Mouse (Mus musculus): ENCODE data around the gene Sgsm1. TPM values are rescaled to one million over a fixed set of nuclear protein-coding genes. Genes with fewer than 3 reads are reported as not detected.

The Sgsm1 gene
- total and polyA plus RNA-seq, 2 experiments from 2014 or later, result 27.3 to 52.9 TPM

DNA sequence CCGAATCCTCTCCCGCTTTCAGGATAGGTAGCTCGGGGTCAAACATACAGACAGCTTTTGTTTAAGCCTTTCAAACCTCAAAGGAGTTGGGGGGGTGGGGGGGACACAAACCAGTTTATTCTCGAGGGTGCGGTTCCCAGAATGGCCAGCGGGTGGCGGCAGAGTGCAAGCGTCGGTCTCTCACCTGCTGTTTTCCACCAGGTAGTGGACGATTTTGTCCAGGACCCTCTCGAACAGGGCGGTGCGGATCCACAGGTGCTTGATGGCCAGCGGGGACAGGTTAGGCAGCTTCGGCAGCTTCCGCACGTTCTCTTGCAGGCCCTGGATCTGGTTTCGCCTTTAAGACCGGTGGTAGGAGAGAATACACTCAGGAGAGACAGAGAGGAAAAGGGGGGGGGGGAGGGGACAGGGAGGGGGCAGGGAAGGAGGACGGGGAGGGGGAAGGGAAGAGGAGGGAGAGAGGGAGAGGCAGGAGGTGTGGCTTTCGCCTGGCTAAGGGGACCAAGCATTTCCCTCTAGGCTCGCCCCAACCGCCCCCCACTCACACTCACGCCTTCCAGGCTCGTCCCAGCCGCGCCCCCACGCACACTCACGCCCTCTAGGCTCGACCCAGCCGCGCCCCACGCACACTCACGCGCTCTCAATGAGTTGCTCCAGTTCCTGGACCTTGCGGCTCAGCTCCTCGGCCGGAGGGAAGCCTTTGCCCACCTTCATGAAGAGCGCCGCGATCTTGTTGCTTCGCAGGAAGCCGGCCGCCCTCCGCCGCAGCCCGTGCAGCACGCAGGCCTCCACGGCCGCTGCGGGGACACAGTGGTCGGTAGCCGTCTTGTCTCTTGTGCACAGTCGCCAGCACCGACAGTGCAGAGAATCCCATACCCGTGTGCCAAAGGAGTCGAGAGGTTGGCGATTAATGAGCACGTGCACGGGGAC lies 23.7 kb downstream of the Sgsm1 start:
- H3K4me2 ChIP-seq (ENCODE audit: low read depth, low read length, poor library complexity, severe bottlenecking), result peak overlapping the region; percentile 34
- H3K9me3 ChIP-seq (ENCODE audit: low read length), result no peaks in the 10 kb centered on the region
- H3K9ac ChIP-seq (replicated peaks; ENCODE audit: low read length, poor library complexity, severe bottlenecking), result no peak overlapping the region; the same call in none of the 2 replicates
- no peaks in the 10 kb centered on the region for H3K27me3 ChIP-seq (ENCODE audit: insufficient read depth, low read length)
- peaks cover 26% of the 10 kb centered on the region for H3K36me3 ChIP-seq (ENCODE audit: insufficient read depth, low read length)
- DNase-seq (ENCODE audit: low spot score) (peak; percentile 62), ATAC-seq (ENCODE audit: low FRiP score) (no peak)
- H3K4me1 ChIP-seq (ENCODE audit: insufficient read depth, low read length), result no peaks in the 10 kb centered on the region
- peak; percentile 85 for TF ChIP-seq CTCF (IDR thresholded peaks at IDR 0.05)
- no peak overlapping the region for H3K27ac ChIP-seq (ENCODE audit: low read depth, low read length)
- WGBS, result 5% methylated on average over 47 of the region's 60 CpGs
- 0 out of 2 replicates have a peak overlapping the region, but pooled peaks have one; percentile 10 for H3K4me3 ChIP-seq (ENCODE audit: low read depth, low read length)

DNA sequence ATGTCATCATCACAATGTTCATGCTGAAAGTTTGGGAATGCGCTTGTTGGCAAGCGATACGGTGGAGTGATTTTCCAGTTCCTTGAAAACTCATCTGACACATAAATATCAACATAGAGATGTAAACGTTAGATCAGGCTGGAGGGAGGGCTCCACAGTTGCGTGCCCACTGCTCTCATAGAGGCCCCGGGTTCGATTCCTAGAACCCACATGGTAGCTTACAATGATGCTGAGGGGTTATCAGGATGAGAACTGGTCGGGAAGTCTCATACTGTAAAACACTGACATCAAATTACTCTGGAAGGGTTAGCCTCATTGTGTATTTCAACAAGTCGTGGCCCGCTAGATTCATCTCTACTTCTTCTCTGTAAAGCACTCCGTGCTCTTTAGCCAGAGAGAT lies 24.5 kb downstream of the Sgsm1 start:
- Histone ChIP-seq H3K4me3 (ENCODE audit: low read depth, low read length) (no peak overlapping the region), H3K4me1 (ENCODE audit: insufficient read depth, low read length) (no peaks in the 10 kb centered on the region), H3K27me3 (ENCODE audit: insufficient read depth, low read length) (no peaks in the 10 kb centered on the region), H3K27ac (ENCODE audit: low read depth, low read length) (no peak overlapping the region), H3K9ac (replicated peaks; ENCODE audit: low read length, poor library complexity, severe bottlenecking) (no peak overlapping the region), H3K9me3 (ENCODE audit: low read length) (no peaks in the 10 kb centered on the region), H3K4me2 (ENCODE audit: low read depth, low read length, poor library complexity, severe bottlenecking) (no peak overlapping the region), H3K36me3 (ENCODE audit: insufficient read depth, low read length) (peaks cover 30% of the 10 kb centered on the region)
- ATAC-seq (ENCODE audit: low FRiP score) (no peak), DNase-seq (ENCODE audit: low spot score) (no peak)
- TF ChIP-seq CTCF (IDR thresholded peaks at IDR 0.05), result no peak
- 78% methylated on average over 11 of the region's 11 CpGs for WGBS

DNA sequence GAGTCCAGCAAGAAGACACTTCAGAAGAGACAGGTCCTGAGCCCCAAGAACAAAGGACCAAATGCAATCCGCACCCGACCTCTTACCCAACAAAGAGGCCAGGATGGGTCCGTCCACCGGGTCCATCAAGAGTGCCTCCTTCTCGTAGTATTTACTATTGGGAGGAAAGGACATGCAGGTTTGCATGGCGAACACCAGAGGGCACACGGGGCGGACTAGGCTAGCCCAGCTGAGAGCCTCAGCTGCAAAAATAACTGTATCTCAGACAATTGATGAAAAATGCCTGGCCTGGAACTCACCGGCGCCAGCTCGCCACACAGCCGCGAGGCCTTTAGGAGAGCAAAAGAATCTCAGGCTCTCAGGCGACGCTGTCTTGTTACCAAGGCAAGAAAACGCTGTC lies 25.0 kb downstream of the Sgsm1 start:
- Histone ChIP-seq H3K9ac (replicated peaks; ENCODE audit: low read length, poor library complexity, severe bottlenecking) (no peak overlapping the region), H3K27me3 (ENCODE audit: insufficient read depth, low read length) (no peaks in the 10 kb centered on the region), H3K27ac (ENCODE audit: low read depth, low read length) (no peak overlapping the region), H3K9me3 (ENCODE audit: low read length) (no peaks in the 10 kb centered on the region), H3K36me3 (ENCODE audit: insufficient read depth, low read length) (peaks cover 30% of the 10 kb centered on the region), H3K4me2 (ENCODE audit: low read depth, low read length, poor library complexity, severe bottlenecking) (no peak overlapping the region), H3K4me1 (ENCODE audit: insufficient read depth, low read length) (no peaks in the 10 kb centered on the region), H3K4me3 (ENCODE audit: low read depth, low read length) (no peak overlapping the region)
- TF ChIP-seq CTCF (IDR thresholded peaks at IDR 0.05), result peak; percentile 57
- no peak for DNase-seq (ENCODE audit: low spot score)
- ATAC-seq (ENCODE audit: low FRiP score), result 0 out of 2 replicates have a peak, but pooled peaks have one; percentile 4
- WGBS, result 63% methylated on average over 16 of the region's 16 CpGs

DNA sequence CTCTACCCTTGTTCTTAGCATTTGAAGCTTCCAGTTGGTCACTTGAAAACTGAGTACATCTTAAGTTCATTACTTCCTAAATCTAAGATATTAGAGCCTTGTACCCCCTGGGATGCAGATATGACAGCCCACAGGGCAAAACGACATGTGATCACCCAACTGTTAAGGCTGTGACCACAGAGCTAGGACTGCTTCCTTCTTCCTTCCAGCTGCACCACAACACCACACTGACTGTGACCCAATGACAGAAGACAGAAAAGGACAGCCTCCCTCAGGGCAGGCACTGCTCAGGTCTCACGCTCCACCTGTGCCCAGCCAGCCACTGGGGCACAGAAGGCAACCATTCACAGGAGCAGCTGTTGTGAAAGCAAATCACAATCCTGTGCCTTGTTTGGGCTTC lies 26.9 kb downstream of the Sgsm1 start:
- no peak for DNase-seq (ENCODE audit: low spot score)
- H3K27me3 ChIP-seq (ENCODE audit: insufficient read depth, low read length), result no peaks in the 10 kb centered on the region
- H3K4me1 ChIP-seq (ENCODE audit: insufficient read depth, low read length), result no peaks in the 10 kb centered on the region
- H3K4me3 ChIP-seq (ENCODE audit: low read depth, low read length), result no peak overlapping the region
- no peaks in the 10 kb centered on the region for H3K9me3 ChIP-seq (ENCODE audit: low read length)
- no peak for ATAC-seq (ENCODE audit: low FRiP score)
- H3K27ac ChIP-seq (ENCODE audit: low read depth, low read length), result no peak overlapping the region
- no peak overlapping the region for H3K9ac ChIP-seq (replicated peaks; ENCODE audit: low read length, poor library complexity, severe bottlenecking)
- 83% methylated on average over 2 of the region's 2 CpGs for WGBS
- H3K36me3 ChIP-seq (ENCODE audit: insufficient read depth, low read length), result peaks cover 39% of the 10 kb centered on the region
- no peak overlapping the region for H3K4me2 ChIP-seq (ENCODE audit: low read depth, low read length, poor library complexity, severe bottlenecking)
- no peak for TF ChIP-seq CTCF (IDR thresholded peaks at IDR 0.05)

DNA sequence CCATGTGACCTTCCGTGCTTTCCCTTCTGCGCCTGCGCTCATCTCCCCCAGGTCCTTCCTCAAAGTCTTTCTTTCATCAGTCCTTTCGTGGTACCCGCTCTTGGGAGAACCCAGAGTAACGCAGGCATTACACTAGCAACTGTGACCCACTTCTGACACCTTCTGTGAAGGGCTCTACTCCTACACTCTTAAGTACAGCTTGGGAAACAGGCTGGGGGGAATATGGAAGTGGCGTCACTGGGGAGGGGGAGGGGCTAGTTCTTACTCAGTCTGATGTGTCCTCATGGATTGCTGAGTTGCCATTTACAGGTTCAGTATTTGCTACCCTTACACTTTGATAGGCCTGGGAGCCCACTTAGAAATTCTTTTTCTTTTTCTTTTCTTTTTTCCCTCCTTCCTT lies 29.0 kb downstream of the Sgsm1 start:
- H3K9me3 ChIP-seq (ENCODE audit: low read length), result no peaks in the 10 kb centered on the region
- ATAC-seq (ENCODE audit: low FRiP score), result no peak
- H3K27ac ChIP-seq (ENCODE audit: low read depth, low read length), result no peak overlapping the region
- TF ChIP-seq CTCF (IDR thresholded peaks at IDR 0.05), result no peak
- no peaks in the 10 kb centered on the region for H3K4me1 ChIP-seq (ENCODE audit: insufficient read depth, low read length)
- H3K4me3 ChIP-seq (ENCODE audit: low read depth, low read length), result no peak overlapping the region
- WGBS, result 94% methylated on average over 7 of the region's 7 CpGs
- no peak overlapping the region for H3K9ac ChIP-seq (replicated peaks; ENCODE audit: low read length, poor library complexity, severe bottlenecking)
- DNase-seq (ENCODE audit: low spot score), result no peak
- no peak overlapping the region for H3K4me2 ChIP-seq (ENCODE audit: low read depth, low read length, poor library complexity, severe bottlenecking)
- peaks cover 55% of the 10 kb centered on the region for H3K36me3 ChIP-seq (ENCODE audit: insufficient read depth, low read length)
- no peaks in the 10 kb centered on the region for H3K27me3 ChIP-seq (ENCODE audit: insufficient read depth, low read length)

DNA sequence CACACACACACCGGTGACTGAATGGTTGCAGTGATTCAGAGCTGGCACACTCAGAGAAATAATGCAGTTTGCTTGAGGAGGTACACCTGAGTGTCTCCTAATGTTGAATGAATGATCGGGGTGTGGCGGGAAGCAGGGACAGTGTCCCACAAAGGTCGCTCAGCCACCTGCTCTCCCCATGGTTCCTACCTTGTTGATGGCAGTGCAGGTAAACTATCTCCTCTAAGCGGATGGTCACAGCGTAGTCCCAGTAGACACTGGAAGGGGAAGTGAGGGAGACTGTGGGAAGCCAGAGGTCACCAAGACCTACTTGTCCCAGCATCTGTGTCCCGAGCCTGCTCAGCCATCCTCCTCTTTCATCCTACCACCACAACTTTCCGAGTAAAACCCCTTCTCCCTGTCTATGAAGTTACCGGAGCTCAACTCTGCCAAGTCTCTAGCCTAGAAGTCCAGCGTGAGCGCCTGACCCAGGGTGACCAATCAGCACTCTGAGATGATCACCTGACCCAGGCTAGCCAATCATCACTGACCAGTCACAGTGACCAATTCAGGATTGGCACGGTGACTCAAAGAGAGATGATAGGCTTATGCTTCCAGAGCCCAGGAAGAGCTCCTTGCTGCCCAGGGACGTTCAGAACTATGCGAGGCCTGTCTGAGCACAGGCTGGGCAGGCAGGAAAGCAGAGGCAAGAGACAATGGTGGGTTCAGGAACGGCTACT lies 30.3 kb downstream of the Sgsm1 start:
- Histone ChIP-seq H3K27ac (ENCODE audit: low read depth, low read length) (no peak overlapping the region), H3K4me1 (ENCODE audit: insufficient read depth, low read length) (no peaks in the 10 kb centered on the region), H3K4me3 (ENCODE audit: low read depth, low read length) (no peak overlapping the region), H3K9me3 (ENCODE audit: low read length) (no peaks in the 10 kb centered on the region), H3K9ac (replicated peaks; ENCODE audit: low read length, poor library complexity, severe bottlenecking) (no peak overlapping the region), H3K4me2 (ENCODE audit: low read depth, low read length, poor library complexity, severe bottlenecking) (no peak overlapping the region), H3K36me3 (ENCODE audit: insufficient read depth, low read length) (peaks cover 62% of the 10 kb centered on the region), H3K27me3 (ENCODE audit: insufficient read depth, low read length) (no peaks in the 10 kb centered on the region)
- DNase-seq (ENCODE audit: low spot score) (peak; percentile 79), ATAC-seq (ENCODE audit: low FRiP score) (peak; percentile 71)
- 27% methylated on average over 15 of the region's 15 CpGs for WGBS
- no peak for TF ChIP-seq CTCF (IDR thresholded peaks at IDR 0.05)
